Mouse (Mus musculus): ENCODE measurements around the gene Cnih3.

GRCm38 (mm10) chr1:181453106-181453505 lies 100.7 kb downstream of the Cnih3 start:
- TF ChIP-seq MAFK (IDR thresholded peaks at IDR 0.05; ENCODE audit: insufficient read depth, low read depth, low read length) (no peak), ZNF384 (IDR thresholded peaks at IDR 0.05; ENCODE audit: low read depth, low read length) (no peak)

Data from ES-E14 (cell line).